8 mouse cellular contexts compared by ENCODE assay signal in the genomic region with DNA sequence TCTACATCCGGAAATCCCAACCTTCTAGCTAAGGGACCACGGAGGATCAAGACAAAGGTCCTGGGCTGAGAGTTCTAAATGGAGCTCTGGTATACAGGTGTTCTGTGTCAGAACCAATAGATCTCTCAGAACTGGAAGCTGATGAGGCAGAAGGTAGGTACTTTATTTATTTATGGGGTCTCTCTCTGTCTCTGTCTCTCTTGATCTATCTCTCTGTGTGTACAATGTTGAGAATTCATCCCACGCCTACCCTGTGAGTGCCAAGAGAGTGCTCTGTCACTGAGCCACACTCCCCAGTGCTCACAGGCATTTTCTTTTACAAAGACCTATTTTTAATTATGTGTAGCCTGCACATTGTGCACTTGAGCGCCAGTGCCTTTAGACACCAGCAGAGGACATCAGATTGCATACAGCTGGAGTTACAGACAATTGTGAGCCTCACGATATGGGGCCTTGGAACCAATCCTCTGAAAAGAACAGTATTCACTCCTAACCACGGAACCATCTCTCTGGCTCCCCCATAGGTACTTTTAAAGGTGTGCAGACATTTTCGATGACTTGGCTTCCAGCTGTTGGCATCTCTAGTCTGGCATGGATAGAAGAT. TPM values are rescaled to one million over a fixed set of nuclear protein-coding genes. Genes with fewer than 3 reads are reported as not detected.
DNase-seq lines count a peak whose midpoint lies in the region; ATAC-seq and TF ChIP-seq lines count a peak whose summit lies in the region.

Metap2 (minus strand) TSS at position 51 of the 604 bp plus-strand sequence.

- no peak for DNase-seq in adrenal gland, adult 18-20 months (ENCODE audit: low spot score in 2 of 2)
- no peak for DNase-seq in adrenal gland, adult (ENCODE audit: inconsistent age in 2 of 2, low spot score in 1 of 2)
- no peak for DNase-seq in Patski (ENCODE audit: low read depth, low spot score)
- no peak for DNase-seq in spleen, postnatal 14 days (ENCODE audit: low spot score in 2 of 2)
- DNase-seq in right cerebral cortex, adult 2 months (ENCODE audit: low spot score in 2 of 2), result no peak

- no peak for TF ChIP-seq CTCF in Patski (IDR thresholded peaks at IDR 0.05)

- POLR2A ChIA-PET in Patski (lab: Charles Lee), result no interaction called here

- H3K27me3 ChIP-seq in Patski, result no peaks in the 10 kb centered on the region
- no peaks in the 10 kb centered on the region for H3K27me3 ChIP-seq in forebrain, embryonic 15.5 days
- H3K27me3 ChIP-seq in hindbrain, embryonic 13.5 days, result no peaks in the 10 kb centered on the region
- H3K27me3 ChIP-seq in liver, embryonic 15.5 days, result 0 out of 2 replicates have a peak, but pooled peaks cover 7% of the 10 kb centered on the region

- no peaks in the 10 kb centered on the region for H3K36me3 ChIP-seq in forebrain, embryonic 15.5 days
- H3K36me3 ChIP-seq in hindbrain, embryonic 13.5 days, result no peaks in the 10 kb centered on the region
- no peaks in the 10 kb centered on the region for H3K36me3 ChIP-seq in liver, embryonic 15.5 days (replicated peaks)

- CTCF ChIA-PET in Patski (lab: Charles Lee), result no interaction called here

- no peak within 1 kb of the TSS for H3K4me2 ChIP-seq in forebrain, embryonic 15.5 days (replicated peaks)
- no peak within 1 kb of the TSS for H3K4me2 ChIP-seq in hindbrain, embryonic 13.5 days
- no peak within 1 kb of the TSS for H3K4me2 ChIP-seq in liver, embryonic 15.5 days

- no peak for ATAC-seq in Patski
- ATAC-seq in forebrain, embryonic 15.5 days (replicated peaks), result no peak
- ATAC-seq in hindbrain, embryonic 13.5 days (ENCODE audit: low FRiP score), result no peak
- no peak for ATAC-seq in liver, embryonic 15.5 days (ENCODE audit: insufficient read depth)

- no peaks in the 10 kb centered on the region for H3K4me1 ChIP-seq in forebrain, embryonic 15.5 days
- no peaks in the 10 kb centered on the region for H3K4me1 ChIP-seq in hindbrain, embryonic 13.5 days (replicated peaks)
- peaks cover 33% of the 10 kb centered on the region for H3K4me1 ChIP-seq in liver, embryonic 15.5 days (replicated peaks)

- H3K9me3 ChIP-seq in forebrain, embryonic 15.5 days, result no peaks in the 10 kb centered on the region
- H3K9me3 ChIP-seq in hindbrain, embryonic 13.5 days, result no peaks in the 10 kb centered on the region
- H3K9me3 ChIP-seq in liver, embryonic 15.5 days (replicated peaks), result no peaks in the 10 kb centered on the region

- no peak within 1 kb of the TSS for H3K27ac ChIP-seq in forebrain, embryonic 15.5 days (replicated peaks)
- no peak within 1 kb of the TSS for H3K27ac ChIP-seq in hindbrain, embryonic 13.5 days
- no peak within 1 kb of the TSS for H3K27ac ChIP-seq in liver, embryonic 15.5 days (replicated peaks)

- H3K4me3 ChIP-seq in forebrain, embryonic 15.5 days, result no peak within 1 kb of the TSS
- H3K4me3 ChIP-seq in hindbrain, embryonic 13.5 days, result no peak within 1 kb of the TSS
- H3K4me3 ChIP-seq in liver, embryonic 15.5 days (replicated peaks), result no peak within 1 kb of the TSS

- no peak within 1 kb of the TSS for H3K9ac ChIP-seq in forebrain, embryonic 15.5 days (replicated peaks)
- no peak within 1 kb of the TSS for H3K9ac ChIP-seq in hindbrain, embryonic 13.5 days
- H3K9ac ChIP-seq in liver, embryonic 15.5 days, result no peak within 1 kb of the TSS

- 61% methylated on average over 7 of the region's 7 CpGs for WGBS in forebrain, embryonic 15.5 days
- 67% methylated on average over 7 of the region's 7 CpGs for WGBS in hindbrain, embryonic 13.5 days
- 64% methylated on average over 7 of the region's 7 CpGs for WGBS in liver, embryonic 15.5 days (ENCODE audit: insufficient replicate concordance)

- in situ Hi-C loops in Patski (cut with MboI; ENCODE audit: low pct_unique_long_range_greater_than_20kb), result no loop called here

RNA-seq across cellular contexts. Expression of gene Metap2, which starts in this region (rescaled TPM):
- total RNA-seq in adrenal gland, adult 18-20 months (2021), result 100 to 1,000 TPM; 145 to 178 TPM
- 282 TPM for polyA plus RNA-seq in Patski (2021)
- polyA plus RNA-seq in forebrain, embryonic 15.5 days (2015; fragmentation: Nextera tagmentation; extraction: Ambion mirVana), result 166 and 170 TPM in 2 replicates
- polyA plus RNA-seq in hindbrain, embryonic 13.5 days (2015; fragmentation: Nextera tagmentation; extraction: Ambion mirVana), result 182 and 184 TPM in 2 replicates
- 150 and 162 TPM in 2 replicates for polyA plus RNA-seq in liver, embryonic 15.5 days (2015; fragmentation: Nextera tagmentation; extraction: Ambion mirVana)
